Mouse (Mus musculus) MEL (cell line): ENCODE data around the gene Hsbp1. TPM values are rescaled to one million over a fixed set of nuclear protein-coding genes. Genes with fewer than 3 reads are reported as not detected.

Source experiments
- DNase-seq: peaks from one replicate; pipeline ENCODE4 v3.0.0; 2011; ENCODE audit warnings: low read depth, low spot score
- H3K27ac ChIP-seq: 2 replicates; pipeline ENCODE4 v1.5.1; 2012; ENCODE audit warnings: low read depth, mild to moderate bottlenecking, control low read depth, low read length, moderate library complexity; ENCODE audit not compliant: control insufficient read depth
- H3K27me3 ChIP-seq, 2 experiments: fragments of 150-350 bp in 1 of 2; sonication (generic) in 1 of 2; 2 replicates each; pipeline ENCODE4 v1.6.1; 2012; ENCODE audit warnings: low read length in 2 of 2, mild to moderate bottlenecking in 2 of 2, improper control_type of control experiment in 1 of 2, moderate library complexity in 1 of 2; ENCODE audit not compliant: insufficient read depth in 2 of 2, control insufficient read depth in 1 of 2
- H3K36me3 ChIP-seq, 2 experiments: 2 replicates each; pipeline ENCODE4 v1.6.1; 2012 to 2014; ENCODE audit warnings: low read length in 2 of 2, improper control_type of control experiment in 1 of 2, inconsistent platforms in 1 of 2, mild to moderate bottlenecking in 1 of 2; ENCODE audit not compliant: insufficient read depth in 2 of 2, control insufficient read depth in 1 of 2
- H3K4me1 ChIP-seq, 2 experiments: fragments of 150-350 bp in 1 of 2; sonication (generic) in 1 of 2; 2 replicates each; pipeline ENCODE4 v1.6.1; 2012; ENCODE audit warnings: low read length in 2 of 2, improper control_type of control experiment in 1 of 2, mild to moderate bottlenecking in 1 of 2; ENCODE audit not compliant: insufficient read depth in 2 of 2, control insufficient read depth in 1 of 2
- H3K4me3 ChIP-seq, 2 experiments: fragments of 150-350 bp in 1 of 2; sonication (generic) in 1 of 2; 2 replicates each; pipeline ENCODE4 v1.5.1; 2012; ENCODE audit warnings: low read depth in 2 of 2, low read length in 2 of 2, mild to moderate bottlenecking in 2 of 2, moderate library complexity in 2 of 2, control low read depth in 1 of 2, improper control_type of control experiment in 1 of 2; ENCODE audit not compliant: control insufficient read depth in 1 of 2, insufficient read depth in 1 of 2
- H3K79me2 ChIP-seq: 2 replicates; pipeline ENCODE4 v1.6.1; 2012; ENCODE audit warnings: mild to moderate bottlenecking, low read length, moderate library complexity; ENCODE audit not compliant: control insufficient read depth, poor library complexity, insufficient read depth
- H3K9ac ChIP-seq: 2 replicates; pipeline ENCODE4 v1.6.1; 2012; ENCODE audit warnings: low read depth, mild to moderate bottlenecking, control low read depth, low read length, moderate library complexity; ENCODE audit not compliant: control insufficient read depth, poor library complexity, severe bottlenecking
- H3K9me3 ChIP-seq: fragments of 150-350 bp; sonication (generic); replicated peaks from 2 replicates; pipeline ENCODE4 v1.6.1; 2012; ENCODE audit warnings: mild to moderate bottlenecking, low read length, improper control_type of control experiment, moderate library complexity; ENCODE audit not compliant: insufficient read depth
- CHD1 ChIP-seq: IDR thresholded peaks from 2 replicates; pipeline ENCODE4 v1.6.1; 2012; ENCODE audit warnings: low read depth, mild to moderate bottlenecking, inconsistent platforms, low read length, improper control_type of control experiment
- CHD2 ChIP-seq: IDR thresholded peaks from 2 replicates; pipeline ENCODE4 v1.6.1; 2011; ENCODE audit warnings: low read length, improper control_type of control experiment
- CTCF ChIP-seq, 3 experiments: IDR thresholded peaks in 2 of 3; conservative IDR thresholded peaks in 1 of 3; 2 replicates each; pipeline ENCODE4 v1.5.1; 2011 to 2012; ENCODE audit warnings: low read length in 3 of 3, low read depth in 2 of 3, mild to moderate bottlenecking in 2 of 3, improper control_type of control experiment in 1 of 3, inconsistent platforms in 1 of 3, mixed read lengths in 1 of 3, moderate library complexity in 1 of 3; ENCODE audit not compliant: control insufficient read depth in 1 of 3, insufficient read depth in 1 of 3, poor library complexity in 1 of 3, severe bottlenecking in 1 of 3
- E2F4 ChIP-seq: IDR thresholded peaks from 2 replicates; pipeline ENCODE4 v1.6.1; 2011; ENCODE audit warnings: low read depth, low read length, improper control_type of control experiment, borderline replicate concordance
- ELF1 ChIP-seq: IDR thresholded peaks from 2 replicates; pipeline ENCODE4 v1.6.1; 2014; ENCODE audit warnings: low read depth, mild to moderate bottlenecking, inconsistent platforms, low read length, improper control_type of control experiment, moderate library complexity
- EP300 ChIP-seq, 2 experiments: IDR thresholded peaks; 2 replicates each; pipeline ENCODE4 v1.6.1; 2011; ENCODE audit warnings: improper control_type of control experiment in 2 of 2, low read length in 2 of 2, low read depth in 1 of 2, mild to moderate bottlenecking in 1 of 2
- ETS1 ChIP-seq: IDR thresholded peaks from 2 replicates; pipeline ENCODE4 v1.6.1; 2012; ENCODE audit warnings: low read depth, mild to moderate bottlenecking, inconsistent platforms, low read length, improper control_type of control experiment, moderate library complexity
- GABPA ChIP-seq: IDR thresholded peaks from 2 replicates; pipeline ENCODE4 v1.6.1; 2012; ENCODE audit warnings: low read depth, mild to moderate bottlenecking, inconsistent platforms, low read length, improper control_type of control experiment, moderate library complexity
- GATA1 ChIP-seq: IDR thresholded peaks from 2 replicates; pipeline ENCODE4 v1.6.1; 2011; ENCODE audit warnings: low read depth, low read length, improper control_type of control experiment
- HCFC1 ChIP-seq: IDR thresholded peaks from 2 replicates; pipeline ENCODE4 v1.6.1; 2012; ENCODE audit warnings: low read depth, mild to moderate bottlenecking, inconsistent platforms, low read length, improper control_type of control experiment, moderate library complexity
- JUND ChIP-seq: IDR thresholded peaks from 2 replicates; pipeline ENCODE4 v1.6.1; 2011; ENCODE audit warnings: low read depth, mild to moderate bottlenecking, improper control_type of control experiment, low read length
- KAT2A ChIP-seq: conservative IDR thresholded peaks from 2 replicates; pipeline ENCODE4 v1.6.1; 2012; ENCODE audit warnings: low read depth, low read length, improper control_type of control experiment, inconsistent platforms
- MAFK ChIP-seq: IDR thresholded peaks from 2 replicates; pipeline ENCODE4 v1.6.1; 2011; ENCODE audit warnings: low read depth, mild to moderate bottlenecking, low read length, improper control_type of control experiment, borderline replicate concordance
- MAX ChIP-seq: IDR thresholded peaks from 2 replicates; pipeline ENCODE4 v1.6.1; 2011; ENCODE audit warnings: low read length, improper control_type of control experiment
- MAZ ChIP-seq: IDR thresholded peaks from 2 replicates; pipeline ENCODE4 v1.6.1; 2012; ENCODE audit warnings: low read depth, mild to moderate bottlenecking, inconsistent platforms, low read length, improper control_type of control experiment
- MEF2A ChIP-seq: IDR thresholded peaks from 2 replicates; pipeline ENCODE4 v1.6.1; 2014; ENCODE audit warnings: low read depth, mild to moderate bottlenecking, inconsistent platforms, low read length, improper control_type of control experiment; ENCODE audit not compliant: poor library complexity, insufficient replicate concordance, severe bottlenecking; ENCODE audit errors: extremely low read depth
- MXI1 ChIP-seq: IDR thresholded peaks from 2 replicates; pipeline ENCODE4 v1.6.1; 2011; ENCODE audit warnings: mild to moderate bottlenecking, low read depth, low read length, improper control_type of control experiment
- MYB ChIP-seq: IDR thresholded peaks from 2 replicates; pipeline ENCODE4 v1.6.1; 2011; ENCODE audit warnings: mild to moderate bottlenecking, low read depth, low read length, improper control_type of control experiment
- MYC ChIP-seq: IDR thresholded peaks from 2 replicates; pipeline ENCODE4 v1.6.1; 2011; ENCODE audit warnings: low read depth, mild to moderate bottlenecking, low read length, improper control_type of control experiment, moderate library complexity
- NELFE ChIP-seq: IDR thresholded peaks from 2 replicates; pipeline ENCODE4 v1.6.1; 2011; ENCODE audit warnings: low read depth, low read length, improper control_type of control experiment
- NRF1 ChIP-seq: IDR thresholded peaks from 2 replicates; pipeline ENCODE4 v1.6.1; 2014; ENCODE audit warnings: low read depth, mild to moderate bottlenecking, inconsistent platforms, low read length, improper control_type of control experiment, moderate library complexity; ENCODE audit not compliant: poor library complexity, insufficient read depth, severe bottlenecking
- POLR2A ChIP-seq, 2 experiments: IDR thresholded peaks; 2 replicates each; pipeline ENCODE4 v1.6.1; 2011 to 2012; ENCODE audit warnings: low read length in 2 of 2, mild to moderate bottlenecking in 2 of 2, control low read depth in 1 of 2, improper control_type of control experiment in 1 of 2, low read depth in 1 of 2, moderate library complexity in 1 of 2; ENCODE audit not compliant: control insufficient read depth in 1 of 2, insufficient read depth in 1 of 2, poor library complexity in 1 of 2
- POLR2AphosphoS2 ChIP-seq: IDR thresholded peaks from 2 replicates; pipeline ENCODE4 v1.6.1; 2011; ENCODE audit warnings: low read length, improper control_type of control experiment
- POLR2AphosphoS5 ChIP-seq: IDR thresholded peaks from 2 replicates; pipeline ENCODE4 v1.6.1; 2012; ENCODE audit warnings: low read depth, borderline replicate concordance, mild to moderate bottlenecking, inconsistent platforms, low read length, moderate library complexity, mixed read lengths
- RCOR1 ChIP-seq: IDR thresholded peaks from 2 replicates; pipeline ENCODE4 v1.6.1; 2012; ENCODE audit warnings: low read depth, mild to moderate bottlenecking, inconsistent platforms, low read length, improper control_type of control experiment
- SIN3A ChIP-seq: IDR thresholded peaks from 2 replicates; pipeline ENCODE4 v1.6.1; 2012; ENCODE audit warnings: low read length, improper control_type of control experiment, inconsistent platforms
- SMC3 ChIP-seq: IDR thresholded peaks from 2 replicates; pipeline ENCODE4 v1.6.1; 2011; ENCODE audit warnings: low read depth, low read length, improper control_type of control experiment
- TBP ChIP-seq: IDR thresholded peaks from 2 replicates; pipeline ENCODE4 v1.8.0; 2011; ENCODE audit warnings: low read depth, low read length, improper control_type of control experiment
- TCF12 ChIP-seq: IDR thresholded peaks from 2 replicates; pipeline ENCODE4 v1.6.1; 2014; ENCODE audit warnings: low read depth, mild to moderate bottlenecking, inconsistent platforms, low read length, improper control_type of control experiment, moderate library complexity
- USF1 ChIP-seq: IDR thresholded peaks from 2 replicates; pipeline ENCODE4 v1.6.1; 2014; ENCODE audit warnings: low read depth, mild to moderate bottlenecking, inconsistent platforms, low read length, improper control_type of control experiment, moderate library complexity
- USF2 ChIP-seq, 2 experiments: IDR thresholded peaks; 2 replicates each; pipeline ENCODE4 v1.6.1; 2011 to 2012; ENCODE audit warnings: improper control_type of control experiment in 2 of 2, low read length in 2 of 2, borderline replicate concordance in 1 of 2, inconsistent platforms in 1 of 2, low read depth in 1 of 2, mild to moderate bottlenecking in 1 of 2; ENCODE audit not compliant: insufficient read depth in 1 of 2
- ZC3H11A ChIP-seq: IDR thresholded peaks from 2 replicates; pipeline ENCODE4 v1.6.1; 2012; ENCODE audit warnings: low read depth, mild to moderate bottlenecking, inconsistent platforms, low read length, improper control_type of control experiment
- ZKSCAN1 ChIP-seq: IDR thresholded peaks from 2 replicates; pipeline ENCODE4 v1.6.1; 2012; ENCODE audit warnings: low read depth, mild to moderate bottlenecking, inconsistent platforms, low read length, improper control_type of control experiment, moderate library complexity
- ZMIZ1 ChIP-seq: IDR thresholded peaks from 2 replicates; pipeline ENCODE4 v1.6.1; 2012; ENCODE audit warnings: low read depth, mild to moderate bottlenecking, inconsistent platforms, low read length, improper control_type of control experiment, moderate library complexity
- ZNF384 ChIP-seq: IDR thresholded peaks from 2 replicates; pipeline ENCODE4 v1.6.1; 2012; ENCODE audit warnings: low read depth, mild to moderate bottlenecking, inconsistent platforms, low read length, improper control_type of control experiment
- polyA plus RNA-seq, 2 experiments: library from polyadenylated mRNA; stranded (reverse) in 1 of 2; unstranded in 1 of 2; fragments of >175 nt in 1 of 2; fragments of >200 nt in 1 of 2; gene quantifications; 2 replicates each; pipeline versions ENCODE4 v1.2.1 to v1.2.4; 2012; ENCODE audit warnings: low replicate concordance in 2 of 2, low read depth in 1 of 2; ENCODE audit not compliant: insufficient read length in 2 of 2, insufficient read depth in 1 of 2, missing spikeins in 1 of 2
- total RNA-seq: library from RNA; depleted of rRNA; stranded (reverse); fragments of 300-350 nt; gene quantifications from 2 replicates; pipeline ENCODE4 v1.2.3, GENCODE M21; 2012; rRNA removed

The Hsbp1 gene
- 91.8 and 109 TPM in 2 replicates for total RNA-seq
- polyA plus RNA-seq: 100 to 1,000 TPM in 1 of 2 experiments, not detected in 1; 128 TPM

DNA sequence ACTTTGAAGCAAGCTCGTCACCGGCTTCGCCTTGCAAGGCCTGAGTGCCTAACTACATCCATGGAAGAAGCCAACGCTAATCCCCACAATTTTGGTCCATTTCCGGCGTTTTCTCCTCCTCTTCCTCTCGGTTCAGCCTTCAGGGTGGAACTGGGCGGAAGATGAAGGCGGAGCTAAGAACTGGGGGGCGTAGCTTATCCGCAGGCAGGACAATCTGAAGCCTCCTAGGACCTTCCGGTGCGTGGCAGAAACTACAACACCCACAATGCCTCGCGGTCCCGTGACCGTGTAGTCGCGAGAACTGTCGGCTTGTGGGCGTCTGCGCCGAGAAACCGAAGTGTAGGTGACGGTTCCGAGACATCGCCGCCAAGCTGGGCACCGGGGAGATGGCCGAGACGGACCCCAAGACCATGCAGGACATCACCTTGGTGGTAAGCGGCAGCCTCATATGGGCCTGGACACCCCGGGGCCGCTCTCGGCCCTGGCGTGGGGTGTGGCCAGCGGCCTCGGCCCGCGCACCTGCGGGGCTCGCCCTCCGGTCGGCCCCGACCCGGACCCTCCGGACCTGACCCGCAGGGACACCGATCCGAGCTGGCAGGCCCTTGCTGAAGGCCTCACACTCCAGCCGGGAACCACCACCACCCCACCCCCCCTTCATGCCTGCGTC is at the start of gene Hsbp1:
TSS of gene Hsbp1 (plus strand) at position 299 of the 667 bp plus-strand sequence.
- Histone ChIP-seq H3K27me3 (no peaks in the 10 kb centered on the region), H3K4me1 (peaks cover 6 to 18% of the 10 kb centered on the region in 2 experiments), H3K4me3 (peak within 1 kb of the TSS; percentile 85 to 88), H3K36me3 (peaks cover 7 to 20% of the 10 kb centered on the region in 2 experiments), H3K27ac (peak within 1 kb of the TSS; percentile 21), H3K9me3 (no peaks in the 10 kb centered on the region), H3K79me2 (peaks cover 14% of the 10 kb centered on the region), H3K9ac (peak within 1 kb of the TSS; percentile 81)
- DNase-seq: peak; percentile 99
- TF ChIP-seq MYB: no peak
- TF ChIP-seq MAFK: no peak
- peak; percentile 66 for TF ChIP-seq NRF1
- TF ChIP-seq ELF1: peak; percentile 91
- no peak for TF ChIP-seq EP300 (IDR thresholded peaks at IDR 0.05; ENCODE audit: low read depth in 1 of 2, low read length in 2 of 2)
- no peak for TF ChIP-seq USF2 (IDR thresholded peaks at IDR 0.05; ENCODE audit: borderline replicate concordance in 1 of 2, insufficient read depth in 1 of 2, low read depth in 1 of 2, low read length in 2 of 2)
- no peak for TF ChIP-seq CTCF (IDR thresholded peaks at IDR 0.05 in 2 of 3, conservative IDR thresholded peaks at IDR 0.05 in 1 of 3; ENCODE audit: control insufficient read depth in 1 of 3, insufficient read depth in 1 of 3, low read depth in 2 of 3, low read length in 3 of 3, poor library complexity in 1 of 3, severe bottlenecking in 1 of 3)
- no peak for TF ChIP-seq MEF2A
- no peak for TF ChIP-seq GATA1
- TF ChIP-seq POLR2AphosphoS5: no peak
- peak; percentile 93 for TF ChIP-seq USF1
- no peak for TF ChIP-seq ZC3H11A
- TF ChIP-seq MXI1: peak; percentile 55; the same call in 1 of the 2 replicates
- no peak for TF ChIP-seq E2F4
- 0 out of 2 replicates have a peak, but pooled peaks have one; percentile 42 for TF ChIP-seq MYC
- TF ChIP-seq RCOR1: no peak
- peak; percentile 82 for TF ChIP-seq KAT2A
- peak; percentile 71; the same call in 1 of the 2 replicates for TF ChIP-seq POLR2AphosphoS2
- TF ChIP-seq CHD1: no peak
- TF ChIP-seq NELFE: peak; percentile 76
- peak; percentile 98 for TF ChIP-seq HCFC1
- TF ChIP-seq ZMIZ1: 0 out of 2 replicates have a peak, but pooled peaks have one; percentile 44
- TF ChIP-seq SMC3: no peak
- TF ChIP-seq ETS1: no peak
- no peak for TF ChIP-seq JUND
- peak; percentile 86 for TF ChIP-seq MAX
- TF ChIP-seq TCF12: peak; percentile 30; the same call in 1 of the 2 replicates
- no peak for TF ChIP-seq MAZ
- peak; percentile 58 to 81; a peak in 3 of 4 replicates for TF ChIP-seq POLR2A (IDR thresholded peaks at IDR 0.05; ENCODE audit: control insufficient read depth in 1 of 2, insufficient read depth in 1 of 2, low read depth in 1 of 2, low read length in 2 of 2, poor library complexity in 1 of 2)
- peak; percentile 98 for TF ChIP-seq CHD2
- TF ChIP-seq ZKSCAN1: no peak
- TF ChIP-seq GABPA: no peak
- peak; percentile 14; the same call in 1 of the 2 replicates for TF ChIP-seq TBP
- TF ChIP-seq ZNF384: no peak
- peak; percentile 91 for TF ChIP-seq SIN3A
